Mouse (Mus musculus): ENCODE data around the gene Myo10. TPM values are rescaled to one million over a fixed set of nuclear protein-coding genes. Genes with fewer than 3 reads are reported as not detected.

Myo10 gene
- total RNA-seq, 2 experiments from 2014 or later = 79.9 to 80.3 TPM

- DNase-seq (ENCODE audit: low spot score in 2 of 2) = no peak
Observed at GRCm38 (mm10) chr15:25689477-25689876, 67.2 kb downstream of the Myo10 start.

DNA sequence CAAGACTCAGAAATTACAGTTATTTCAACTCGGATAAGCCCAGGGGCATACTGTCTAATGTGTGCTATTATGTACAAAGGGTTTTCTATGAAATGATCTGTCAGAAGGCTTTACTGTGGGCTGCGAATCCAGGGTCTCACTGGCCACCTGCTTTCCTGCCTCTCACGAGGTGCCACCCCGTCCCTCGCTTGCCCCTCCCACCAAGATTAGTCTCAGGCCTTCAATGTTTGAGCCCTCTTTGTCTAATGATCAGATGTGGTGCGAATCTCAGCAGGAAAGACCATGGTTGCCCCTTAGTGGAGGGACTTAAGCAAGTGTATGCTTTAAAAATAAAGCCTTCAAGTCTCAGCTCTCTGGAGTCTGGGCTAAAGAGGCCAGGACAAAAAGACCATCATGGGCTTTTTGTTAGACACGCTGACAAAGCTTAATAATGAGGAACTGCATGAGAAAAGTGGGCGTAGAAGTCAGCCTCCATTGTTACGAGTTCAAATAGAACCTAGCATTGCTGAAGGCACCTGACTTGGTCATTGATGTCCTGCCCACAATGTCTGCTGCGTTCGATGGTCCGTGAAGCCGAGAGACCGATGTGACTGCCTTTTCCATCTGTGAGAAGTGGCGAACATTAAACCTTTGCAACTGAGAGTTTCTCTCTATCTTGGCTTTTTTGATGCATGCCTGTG, 67.9 kb downstream of the Myo10 start:
- DNase-seq (ENCODE audit: low spot score in 2 of 2) = no peak

DNA sequence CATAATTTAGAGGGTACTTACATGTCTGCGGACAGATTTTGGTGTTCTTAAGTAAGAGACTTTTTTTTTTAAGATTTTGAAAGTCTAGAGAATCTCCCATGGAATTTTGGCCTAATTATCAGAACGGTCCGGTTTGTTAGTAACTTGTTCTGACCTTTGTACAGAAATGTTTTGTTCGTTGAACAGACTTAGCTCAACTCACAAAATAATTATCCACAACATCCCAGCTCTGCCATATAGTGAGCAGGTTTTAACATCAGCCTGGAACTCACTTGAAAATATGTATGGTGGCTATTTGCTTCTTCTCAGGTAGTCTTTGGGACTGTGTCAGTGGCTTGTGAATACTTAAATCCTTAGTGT, 68.4 kb downstream of the Myo10 start:
- no peak for DNase-seq (ENCODE audit: low spot score in 2 of 2)

DNA sequence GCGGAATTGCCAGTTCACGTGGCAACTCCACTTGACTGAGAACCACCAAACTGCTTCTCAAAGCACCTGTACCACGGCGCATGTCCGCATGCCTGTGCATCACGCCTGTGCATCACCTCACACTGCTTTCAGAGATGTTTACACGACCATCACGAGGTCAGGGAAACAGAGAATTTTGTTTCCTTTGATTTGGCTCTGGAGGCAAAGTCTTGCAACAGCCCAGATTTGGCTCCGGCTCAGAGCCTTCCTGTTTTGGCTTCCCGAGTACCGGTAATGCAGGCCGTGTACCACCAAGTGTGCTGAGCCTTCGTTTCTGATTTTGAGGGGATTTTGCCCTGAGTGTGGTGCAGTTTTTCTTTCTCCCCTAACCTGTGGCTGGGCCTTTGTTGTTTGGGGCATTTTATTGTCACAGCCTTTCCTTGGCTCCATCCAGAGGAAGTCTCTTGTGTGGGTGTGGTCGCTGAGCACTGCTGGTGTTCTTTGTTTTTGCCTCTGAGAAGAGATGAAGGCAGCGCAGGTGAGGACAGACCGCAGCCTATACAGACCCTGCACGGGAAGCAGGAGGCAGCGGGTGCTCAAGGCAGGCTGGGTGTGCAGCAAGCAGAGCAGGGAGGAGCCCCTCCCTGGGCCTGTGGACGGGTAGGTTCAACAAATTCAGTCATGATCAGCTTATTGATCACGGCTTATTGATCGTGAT, 70.1 kb downstream of the Myo10 start:
- DNase-seq (ENCODE audit: low spot score in 2 of 2) = no peak

DNA sequence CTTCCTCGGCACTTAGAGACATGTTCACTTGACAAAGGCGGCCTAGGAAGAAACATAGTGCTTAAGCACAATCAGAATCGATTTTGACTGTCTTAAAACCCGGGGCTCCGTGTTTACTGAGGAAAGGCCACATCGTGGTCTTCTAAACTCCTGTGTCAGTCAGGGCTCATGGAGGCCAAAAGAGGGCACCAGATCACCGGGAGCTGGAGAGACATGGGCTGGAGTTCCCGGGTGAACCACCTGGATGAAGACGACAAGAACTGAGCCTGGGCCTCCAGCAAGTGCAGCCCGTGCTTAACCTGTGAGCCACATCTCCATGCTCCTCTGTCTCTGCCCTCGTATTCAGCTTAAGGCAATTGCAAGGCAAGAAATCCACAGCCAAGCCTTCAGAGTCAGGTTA, 71.4 kb downstream of the Myo10 start:
- DNase-seq (ENCODE audit: low spot score in 2 of 2) = no peak

DNA sequence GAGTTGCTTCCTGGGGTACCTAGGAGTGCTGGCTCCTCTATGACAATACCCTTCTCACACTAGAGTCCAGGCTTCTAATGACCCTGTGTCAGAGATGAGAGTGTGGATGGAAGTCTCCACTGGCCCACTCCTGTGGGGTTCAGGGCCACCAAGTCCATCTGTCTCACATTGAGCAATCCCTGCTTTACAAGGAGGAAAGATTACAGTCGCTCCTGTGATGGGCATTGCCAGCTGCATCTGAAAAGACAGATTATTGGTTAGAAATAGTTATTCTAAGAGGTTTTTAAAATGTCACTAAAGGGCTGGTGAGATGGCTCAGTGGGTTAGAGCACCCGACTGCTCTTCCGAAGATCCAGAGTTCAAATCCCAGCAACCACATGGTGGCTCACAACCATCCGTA, 72.4 kb downstream of the Myo10 start:
- no peak for DNase-seq (ENCODE audit: low spot score in 2 of 2)

- no peak for DNase-seq (ENCODE audit: low spot score in 2 of 2)
Observed at GRCm38 (mm10) chr15:25695253-25695652, 72.9 kb downstream of the Myo10 start.

DNA sequence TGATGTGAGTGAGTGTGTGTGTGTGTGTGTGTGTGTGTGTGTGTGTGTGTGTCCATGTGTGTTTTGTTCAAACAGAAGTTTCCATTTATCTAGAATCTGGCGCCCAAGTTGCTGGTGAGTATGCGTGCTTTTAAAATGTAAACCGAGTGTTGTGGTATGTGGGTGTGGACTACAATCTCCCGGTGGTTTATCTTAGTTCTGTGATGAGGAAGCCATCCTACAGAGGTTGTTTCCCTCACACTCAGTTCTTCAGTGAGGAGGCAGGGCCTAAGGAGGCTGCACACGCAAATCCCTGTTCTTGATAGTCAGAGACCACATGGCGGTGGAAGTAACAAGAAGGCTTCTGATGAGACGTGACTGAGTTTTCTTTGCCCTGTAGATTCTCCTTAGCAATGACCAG, 73.6 kb downstream of the Myo10 start:
- no peak for DNase-seq (ENCODE audit: low spot score in 2 of 2)

- no peak for DNase-seq (ENCODE audit: low spot score in 2 of 2)
Observed at GRCm38 (mm10) chr15:25696660-25697059, 74.3 kb downstream of the Myo10 start.

DNA sequence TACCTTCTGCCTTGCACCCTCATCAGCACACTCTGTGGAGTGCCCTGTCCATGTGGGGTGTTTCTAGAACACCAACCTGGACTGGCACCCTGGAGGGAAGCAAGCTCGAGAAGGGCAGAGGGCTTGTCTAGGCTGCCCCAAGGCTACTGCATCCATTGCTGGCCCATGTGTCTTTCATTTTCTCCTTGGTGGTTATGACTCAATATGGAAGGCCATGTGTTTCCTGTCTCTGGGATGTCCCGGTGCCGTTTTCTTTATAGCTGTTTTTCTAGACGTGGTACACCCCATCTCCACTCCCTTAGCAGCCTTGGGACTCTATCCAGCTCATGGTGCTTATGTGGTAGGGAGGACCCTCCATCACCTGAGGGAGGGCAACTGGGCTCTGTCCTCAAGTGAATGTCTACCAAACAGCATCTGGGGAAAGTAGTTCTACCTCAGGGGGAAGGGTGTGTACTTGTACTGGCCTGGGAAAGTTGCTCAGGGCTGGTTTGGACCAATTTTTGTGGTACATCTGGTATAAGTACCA, 76.8 kb downstream of the Myo10 start:
- no peak for DNase-seq (ENCODE audit: low spot score in 2 of 2)

- DNase-seq (ENCODE audit: low spot score in 2 of 2) = no peak
Observed at GRCm38 (mm10) chr15:25702602-25703001, 80.3 kb downstream of the Myo10 start.

GRCm38 (mm10) chr15:25704809-25705585, 82.7 kb downstream of the Myo10 start:
- DNase-seq (ENCODE audit: low spot score in 2 of 2) = no peak

DNA sequence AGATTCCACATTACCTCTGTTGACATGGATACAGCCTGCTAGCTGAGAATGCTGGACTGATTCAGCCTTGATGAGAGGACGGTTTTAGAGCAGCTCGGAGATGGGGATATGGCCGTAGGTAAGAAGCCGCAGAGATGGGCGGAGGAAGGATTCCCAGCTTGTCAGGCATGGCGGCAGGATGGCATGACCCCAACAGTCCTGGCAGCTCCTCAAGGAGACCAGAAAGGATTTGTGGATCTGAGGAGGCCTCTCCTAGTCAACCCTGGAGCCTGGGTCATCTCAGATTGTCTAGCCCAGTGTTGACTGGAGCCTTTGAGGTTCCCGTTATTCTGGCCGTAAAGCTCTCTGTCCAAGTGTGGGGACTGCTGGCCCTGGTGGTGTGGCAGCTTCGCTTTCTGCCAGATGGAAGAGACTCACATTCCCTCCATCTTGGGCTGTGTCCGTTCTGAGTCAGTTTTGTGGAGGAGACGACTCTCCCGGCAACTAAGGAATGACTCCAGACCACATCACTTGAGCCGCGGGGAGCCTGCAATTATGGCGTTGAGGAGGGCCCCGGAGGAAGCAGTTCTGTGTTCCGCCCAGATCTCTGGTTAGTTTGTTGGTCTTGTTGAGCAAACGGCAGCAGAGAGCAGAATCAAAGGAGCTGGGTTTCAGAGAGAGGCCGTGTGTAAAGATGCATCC, 84.7 kb downstream of the Myo10 start:
- DNase-seq (ENCODE audit: low spot score in 2 of 2) = no peak

GRCm38 (mm10) chr15:25707891-25708290, 85.6 kb downstream of the Myo10 start:
- no peak for DNase-seq (ENCODE audit: low spot score in 2 of 2)

DNA sequence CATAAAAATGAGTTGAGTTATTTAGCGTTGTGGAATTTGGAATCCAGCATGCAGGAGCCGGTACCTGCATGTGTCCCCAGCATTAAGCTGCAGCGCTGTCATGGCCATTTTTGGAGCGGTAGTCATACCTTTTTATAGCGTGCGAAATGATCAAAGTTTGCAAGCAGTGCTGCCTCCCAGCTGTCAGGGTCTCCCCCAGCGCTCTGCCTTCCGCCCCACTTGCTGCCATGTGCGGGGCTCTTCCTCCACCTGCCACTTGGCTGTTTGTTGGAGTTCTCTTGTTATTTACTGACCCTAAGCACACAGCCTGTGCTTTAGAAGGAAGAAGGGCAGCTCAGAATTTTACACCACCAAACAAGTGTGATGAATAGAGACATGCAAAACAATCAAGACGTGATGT, 88.6 kb downstream of the Myo10 start:
- no peak for DNase-seq (ENCODE audit: low spot score in 2 of 2)

GRCm38 (mm10) chr15:25712877-25713276, 90.6 kb downstream of the Myo10 start:
- no peak for DNase-seq (ENCODE audit: low spot score in 2 of 2)

DNA sequence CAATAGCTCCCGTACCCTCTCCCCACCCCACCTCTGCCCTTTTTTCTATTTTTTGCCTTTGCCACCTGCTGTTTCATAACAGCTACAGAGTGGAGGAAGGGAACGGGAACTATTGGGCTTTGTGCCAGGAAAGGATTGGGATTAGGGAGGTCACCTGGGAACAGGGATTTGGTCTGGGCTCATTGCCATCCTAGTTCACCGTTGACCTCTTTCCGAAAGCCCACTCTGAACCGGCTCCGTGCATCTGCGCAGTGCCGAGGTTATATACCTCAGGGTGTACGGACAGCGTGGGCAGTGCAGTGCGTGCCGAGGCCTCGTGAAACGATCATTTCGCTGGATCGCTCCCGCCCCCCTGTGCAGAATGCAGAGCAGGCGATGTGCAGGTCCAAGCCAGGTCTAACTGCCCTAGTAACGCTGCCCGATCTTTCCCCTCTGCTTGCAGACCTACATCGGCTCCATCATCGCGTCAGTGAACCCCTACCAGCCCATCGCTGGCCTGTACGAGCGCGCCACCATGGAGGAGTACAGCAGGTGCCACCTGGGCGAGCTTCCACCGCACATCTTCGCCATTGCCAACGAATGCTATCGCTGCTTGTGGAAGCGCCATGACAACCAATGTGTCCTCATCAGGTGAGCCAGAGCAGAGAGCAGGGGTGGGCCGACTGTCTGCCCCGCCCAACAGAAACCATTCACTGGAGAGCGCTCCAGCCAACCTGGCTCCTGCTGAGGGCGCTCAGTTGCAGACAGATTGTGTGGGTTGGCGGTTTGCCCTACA, 91.4 kb downstream of the Myo10 start:
- no peak for DNase-seq (ENCODE audit: low spot score in 2 of 2)

GRCm38 (mm10) chr15:25715218-25715995, 93.1 kb downstream of the Myo10 start:
- no peak for DNase-seq (ENCODE audit: low spot score in 2 of 2)

GRCm38 (mm10) chr15:25715996-25716395, 93.7 kb downstream of the Myo10 start:
- no peak for DNase-seq (ENCODE audit: low spot score in 2 of 2)

GRCm38 (mm10) chr15:25717006-25717405, 94.7 kb downstream of the Myo10 start:
- peak; percentile 70 to 79 for DNase-seq (ENCODE audit: low spot score in 2 of 2)
